Mouse (Mus musculus): ENCODE data around the gene Vps50.

DNA sequence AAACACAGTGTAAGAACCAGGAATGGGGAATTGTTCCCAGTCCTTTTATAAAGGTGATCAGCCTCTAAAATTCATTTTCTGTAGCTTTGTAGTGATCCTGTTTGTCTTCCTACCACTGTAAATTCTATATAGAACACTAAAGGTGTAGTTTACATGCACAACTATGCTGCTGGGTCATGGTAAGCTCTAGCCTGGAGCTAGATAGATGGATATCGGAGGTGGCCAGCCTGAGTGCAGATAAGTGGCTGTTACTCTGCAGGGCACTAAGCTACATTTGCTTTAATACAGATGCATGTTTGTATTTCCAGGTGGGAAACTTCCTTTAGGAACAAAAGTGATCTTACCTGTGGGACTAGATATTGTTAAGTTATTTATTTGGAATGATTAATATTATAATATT is 51.8 kb downstream of the Vps50 start:
- TF ChIP-seq CTCF (IDR thresholded peaks at IDR 0.05; ENCODE audit: borderline replicate concordance, insufficient read depth, low read depth, low read length) (no peak), POLR2A (IDR thresholded peaks at IDR 0.05; ENCODE audit: borderline replicate concordance, insufficient read depth, low read length) (no peak)

Data from cerebellum, adult 2 months (tissue).